Mouse (Mus musculus) CH12.LX (cell line): Measurements from ENCODE around the gene Ddx41. TPM values are rescaled to one million over a fixed set of nuclear protein-coding genes. Genes with fewer than 3 reads are reported as not detected.

Experiments
- DNase-seq: peaks from one replicate; pipeline ENCODE4 v3.0.0-alpha.2; 2013; ENCODE audit errors: extremely low read depth
- H3K27ac ChIP-seq: 2 replicates; pipeline ENCODE4 v1.5.1; 2012; ENCODE audit warnings: low read depth, mild to moderate bottlenecking, control low read depth, moderate library complexity; ENCODE audit not compliant: insufficient read depth
- H3K27me3 ChIP-seq: replicated peaks from 2 replicates; pipeline ENCODE3; 2012; ENCODE audit warnings: inconsistent platforms
- H3K36me3 ChIP-seq, 2 experiments: replicated peaks in 1 of 2; 2 replicates each; pipeline versions ENCODE3 to v1.6.1; 2012; ENCODE audit warnings: inconsistent platforms in 1 of 2, low read length in 1 of 2, mild to moderate bottlenecking in 1 of 2, mixed read lengths in 1 of 2, moderate library complexity in 1 of 2; ENCODE audit not compliant: control insufficient read depth in 1 of 2, insufficient read depth in 1 of 2
- H3K4me1 ChIP-seq, 2 experiments: 2 replicates each; pipeline ENCODE4 v1.6.1; 2012; ENCODE audit warnings: inconsistent platforms in 1 of 2, moderate library complexity in 1 of 2; ENCODE audit not compliant: insufficient read depth in 2 of 2, control insufficient read depth in 1 of 2
- H3K4me2 ChIP-seq: 2 replicates; pipeline ENCODE4 v1.6.1; 2012; ENCODE audit warnings: low read depth, mild to moderate bottlenecking, control low read depth; ENCODE audit not compliant: poor library complexity, insufficient read depth, severe bottlenecking
- H3K4me3 ChIP-seq, 3 experiments: fragments of 150-350 bp in 1 of 3; sonication (generic) in 1 of 3; replicated peaks in 1 of 3; 2 replicates each; pipeline versions ENCODE3 to v1.5.1; 2011 to 2012; ENCODE audit warnings: low read depth in 2 of 3, low read length in 2 of 3, mild to moderate bottlenecking in 2 of 3, moderate library complexity in 2 of 3, control low read depth in 1 of 3, improper control_type of control experiment in 1 of 3, inconsistent platforms in 1 of 3, mixed read lengths in 1 of 3; ENCODE audit not compliant: poor library complexity in 1 of 3
- H3K79me2 ChIP-seq: replicated peaks from 2 replicates; pipeline ENCODE4 v1.6.1; 2012; ENCODE audit warnings: mild to moderate bottlenecking, moderate library complexity; ENCODE audit not compliant: control insufficient read depth, poor library complexity, insufficient read depth, severe bottlenecking; ENCODE audit errors: extremely low read depth
- H3K9ac ChIP-seq: 2 replicates; pipeline ENCODE4 v1.6.1; 2012; ENCODE audit warnings: low read depth, mild to moderate bottlenecking, control low read depth, moderate library complexity; ENCODE audit not compliant: insufficient read depth
- H3K9me3 ChIP-seq: replicated peaks from 2 replicates; pipeline ENCODE3; 2012; ENCODE audit warnings: low read length, inconsistent platforms, mixed read lengths
- BHLHE40 ChIP-seq: IDR thresholded peaks from 2 replicates; pipeline ENCODE4 v1.6.1; 2011; ENCODE audit warnings: mild to moderate bottlenecking, low read depth, low read length, improper control_type of control experiment
- CHD1 ChIP-seq: IDR thresholded peaks from 2 replicates; pipeline ENCODE4 v1.6.1; 2012; ENCODE audit warnings: low read depth, low read length, improper control_type of control experiment, inconsistent platforms
- CHD2 ChIP-seq: IDR thresholded peaks from 2 replicates; pipeline ENCODE4 v1.6.1; 2011; ENCODE audit warnings: low read length, improper control_type of control experiment
- CTCF ChIP-seq, 2 experiments: IDR thresholded peaks in 1 of 2; conservative IDR thresholded peaks in 1 of 2; 2 replicates each; pipeline ENCODE4 v1.5.1; 2011 to 2012; ENCODE audit warnings: low read depth in 2 of 2, low read length in 2 of 2, improper control_type of control experiment in 1 of 2, inconsistent platforms in 1 of 2, mild to moderate bottlenecking in 1 of 2, moderate library complexity in 1 of 2
- E2F4 ChIP-seq: IDR thresholded peaks from 2 replicates; pipeline ENCODE4 v1.6.1; 2011; ENCODE audit warnings: low read depth, low read length, improper control_type of control experiment; ENCODE audit not compliant: insufficient replicate concordance
- ELF1 ChIP-seq: IDR thresholded peaks from 2 replicates; pipeline ENCODE4 v1.6.1; 2014; ENCODE audit warnings: low read depth, mild to moderate bottlenecking, inconsistent platforms, low read length, improper control_type of control experiment
- EP300 ChIP-seq: IDR thresholded peaks from 2 replicates; pipeline ENCODE4 v1.6.1; 2011; ENCODE audit warnings: low read length, improper control_type of control experiment
- ETS1 ChIP-seq: conservative IDR thresholded peaks from 2 replicates; pipeline ENCODE4 v1.6.1; 2012; ENCODE audit warnings: low read depth, mild to moderate bottlenecking, inconsistent platforms, low read length, improper control_type of control experiment, moderate library complexity
- GABPA ChIP-seq: IDR thresholded peaks from 2 replicates; pipeline ENCODE4 v1.6.1; 2012; ENCODE audit warnings: low read depth, low read length, improper control_type of control experiment, inconsistent platforms; ENCODE audit not compliant: insufficient replicate concordance
- HCFC1 ChIP-seq: IDR thresholded peaks from 2 replicates; pipeline ENCODE4 v1.6.1; 2012; ENCODE audit warnings: low read depth, mild to moderate bottlenecking, inconsistent platforms, low read length, improper control_type of control experiment
- IRF4 ChIP-seq: IDR thresholded peaks from 2 replicates; pipeline ENCODE4 v1.6.1; 2014; ENCODE audit warnings: low read depth, mild to moderate bottlenecking, inconsistent platforms, low read length, improper control_type of control experiment
- JUN ChIP-seq: IDR thresholded peaks from 2 replicates; pipeline ENCODE4 v1.6.1; 2011; ENCODE audit warnings: low read depth, mild to moderate bottlenecking, low read length, improper control_type of control experiment, moderate library complexity; ENCODE audit not compliant: insufficient read depth
- JUND ChIP-seq: conservative IDR thresholded peaks from 2 replicates; pipeline ENCODE4 v1.6.1; 2011; ENCODE audit warnings: low read depth, low read length, improper control_type of control experiment
- KAT2A ChIP-seq: IDR thresholded peaks from 2 replicates; pipeline ENCODE4 v1.6.1; 2012; ENCODE audit warnings: low read length, improper control_type of control experiment, inconsistent platforms; ENCODE audit not compliant: insufficient replicate concordance
- MAFK ChIP-seq: IDR thresholded peaks from 2 replicates; pipeline ENCODE4 v1.6.1; 2011; ENCODE audit warnings: low read length, improper control_type of control experiment; ENCODE audit not compliant: insufficient replicate concordance
- MAX ChIP-seq: IDR thresholded peaks from 2 replicates; pipeline ENCODE4 v1.6.1; 2011; ENCODE audit warnings: low read length, improper control_type of control experiment
- MAZ ChIP-seq: IDR thresholded peaks from 2 replicates; pipeline ENCODE4 v1.6.1; 2012; ENCODE audit warnings: low read depth, mild to moderate bottlenecking, inconsistent platforms, low read length, improper control_type of control experiment, moderate library complexity
- MEF2A ChIP-seq: IDR thresholded peaks from 2 replicates; pipeline ENCODE4 v1.6.1; 2014; ENCODE audit warnings: low read depth, mild to moderate bottlenecking, inconsistent platforms, low read length, improper control_type of control experiment, borderline replicate concordance
- MXI1 ChIP-seq: IDR thresholded peaks from 2 replicates; pipeline ENCODE4 v1.6.1; 2011; ENCODE audit warnings: mild to moderate bottlenecking, low read depth, low read length, improper control_type of control experiment
- MYC ChIP-seq: IDR thresholded peaks from 2 replicates; pipeline ENCODE4 v1.6.1; 2011; ENCODE audit warnings: low read depth, mild to moderate bottlenecking, improper control_type of control experiment, low read length
- NELFE ChIP-seq: IDR thresholded peaks from 2 replicates; pipeline ENCODE4 v1.6.1; 2011; ENCODE audit warnings: low read depth, low read length, improper control_type of control experiment
- NRF1 ChIP-seq: IDR thresholded peaks from 2 replicates; pipeline ENCODE4 v1.6.1; 2014; ENCODE audit warnings: low read depth, mild to moderate bottlenecking, inconsistent platforms, low read length, improper control_type of control experiment, moderate library complexity
- PAX5 ChIP-seq: IDR thresholded peaks from 2 replicates; pipeline ENCODE4 v1.6.1; 2012; ENCODE audit warnings: low read length, inconsistent platforms, mixed read lengths
- POLR2A ChIP-seq: IDR thresholded peaks from 2 replicates; pipeline ENCODE4 v1.6.1; 2011; ENCODE audit warnings: low read depth, mild to moderate bottlenecking, improper control_type of control experiment, low read length
- POLR2AphosphoS2 ChIP-seq: IDR thresholded peaks from 2 replicates; pipeline ENCODE4 v1.6.1; 2011; ENCODE audit warnings: low read depth, low read length, improper control_type of control experiment
- RAD21 ChIP-seq: IDR thresholded peaks from 2 replicates; pipeline ENCODE4 v1.6.1; 2011; ENCODE audit warnings: low read depth, mild to moderate bottlenecking, low read length, improper control_type of control experiment, moderate library complexity
- RCOR1 ChIP-seq: conservative IDR thresholded peaks from 2 replicates; pipeline ENCODE4 v1.6.1; 2012; ENCODE audit warnings: low read depth, mild to moderate bottlenecking, inconsistent platforms, low read length, improper control_type of control experiment
- SIN3A ChIP-seq: IDR thresholded peaks from 2 replicates; pipeline ENCODE4 v1.6.1; 2012; ENCODE audit warnings: low read length, improper control_type of control experiment, inconsistent platforms
- SMC3 ChIP-seq: IDR thresholded peaks from 2 replicates; pipeline ENCODE4 v1.6.1; 2011; ENCODE audit warnings: low read depth, low read length, improper control_type of control experiment
- TBP ChIP-seq: conservative IDR thresholded peaks from 2 replicates; pipeline ENCODE4 v1.6.1; 2011; ENCODE audit warnings: low read depth, low read length, improper control_type of control experiment
- TCF12 ChIP-seq: IDR thresholded peaks from 2 replicates; pipeline ENCODE4 v1.6.1; 2014; ENCODE audit warnings: low read depth, mild to moderate bottlenecking, inconsistent platforms, low read length, improper control_type of control experiment
- UBTF ChIP-seq: IDR thresholded peaks from 2 replicates; pipeline ENCODE4 v1.6.1; 2012; ENCODE audit warnings: low read depth, mild to moderate bottlenecking, inconsistent platforms, low read length, improper control_type of control experiment, moderate library complexity
- USF1 ChIP-seq: IDR thresholded peaks from 2 replicates; pipeline ENCODE4 v1.6.1; 2014; ENCODE audit warnings: low read depth, mild to moderate bottlenecking, inconsistent platforms, low read length, improper control_type of control experiment
- USF2 ChIP-seq: conservative IDR thresholded peaks from 2 replicates; pipeline ENCODE4 v1.6.1; 2011; ENCODE audit warnings: low read depth, low read length, improper control_type of control experiment
- ZC3H11A ChIP-seq: IDR thresholded peaks from 2 replicates; pipeline ENCODE4 v1.6.1; 2012; ENCODE audit warnings: low read depth, mild to moderate bottlenecking, inconsistent platforms, low read length, improper control_type of control experiment
- ZMIZ1 ChIP-seq: IDR thresholded peaks from 2 replicates; pipeline ENCODE4 v1.6.1; 2012; ENCODE audit warnings: low read depth, mild to moderate bottlenecking, inconsistent platforms, low read length, improper control_type of control experiment
- ZNF384 ChIP-seq: IDR thresholded peaks from 2 replicates; pipeline ENCODE4 v1.6.1; 2012; ENCODE audit warnings: low read depth, low read length, improper control_type of control experiment, inconsistent platforms
- dilution Hi-C: fragments of 300-500 bp; cut with MboI; formaldehyde crosslinking; loops from 2 replicates; pipeline ENCODE4 v1.14.3; 2020; ENCODE audit warnings: low sequenced_read_pairs; ENCODE audit not compliant: extremely low pct_unique_long_range_greater_than_20kb, extremely low pct_ligation_motif_present
- in situ Hi-C: fragments of 300-500 bp; cut with MboI; formaldehyde crosslinking; loops from 3 replicates; pipeline ENCODE4 v1.14.3; 2019; ENCODE audit warnings: low sequenced_read_pairs, low pct_ligation_motif_present, low pct_unique_long_range_greater_than_20kb, mixed read lengths
- polyA plus RNA-seq: library from polyadenylated mRNA; unstranded; fragments of >175 nt; gene quantifications from 2 replicates; pipeline ENCODE4 v1.2.1, GENCODE M21; 2012; ENCODE audit warnings: low read depth; ENCODE audit not compliant: insufficient read length
- total RNA-seq, 2 experiments: library from RNA; depleted of rRNA; stranded (reverse); fragments of 300-350 nt in 1 of 2; fragments of >200 nt in 1 of 2; gene quantifications; 2 replicates each; pipeline ENCODE4 v1.2.3; 2012 to 2014

The Ddx41 gene
- total RNA-seq (2012; rRNA removed) (107 and 109 TPM in 2 replicates), total RNA-seq (2014; rRNA removed) (56.6 and 59.9 TPM in 2 replicates), polyA plus RNA-seq (95.3 and 107 TPM in 2 replicates)

DNA sequence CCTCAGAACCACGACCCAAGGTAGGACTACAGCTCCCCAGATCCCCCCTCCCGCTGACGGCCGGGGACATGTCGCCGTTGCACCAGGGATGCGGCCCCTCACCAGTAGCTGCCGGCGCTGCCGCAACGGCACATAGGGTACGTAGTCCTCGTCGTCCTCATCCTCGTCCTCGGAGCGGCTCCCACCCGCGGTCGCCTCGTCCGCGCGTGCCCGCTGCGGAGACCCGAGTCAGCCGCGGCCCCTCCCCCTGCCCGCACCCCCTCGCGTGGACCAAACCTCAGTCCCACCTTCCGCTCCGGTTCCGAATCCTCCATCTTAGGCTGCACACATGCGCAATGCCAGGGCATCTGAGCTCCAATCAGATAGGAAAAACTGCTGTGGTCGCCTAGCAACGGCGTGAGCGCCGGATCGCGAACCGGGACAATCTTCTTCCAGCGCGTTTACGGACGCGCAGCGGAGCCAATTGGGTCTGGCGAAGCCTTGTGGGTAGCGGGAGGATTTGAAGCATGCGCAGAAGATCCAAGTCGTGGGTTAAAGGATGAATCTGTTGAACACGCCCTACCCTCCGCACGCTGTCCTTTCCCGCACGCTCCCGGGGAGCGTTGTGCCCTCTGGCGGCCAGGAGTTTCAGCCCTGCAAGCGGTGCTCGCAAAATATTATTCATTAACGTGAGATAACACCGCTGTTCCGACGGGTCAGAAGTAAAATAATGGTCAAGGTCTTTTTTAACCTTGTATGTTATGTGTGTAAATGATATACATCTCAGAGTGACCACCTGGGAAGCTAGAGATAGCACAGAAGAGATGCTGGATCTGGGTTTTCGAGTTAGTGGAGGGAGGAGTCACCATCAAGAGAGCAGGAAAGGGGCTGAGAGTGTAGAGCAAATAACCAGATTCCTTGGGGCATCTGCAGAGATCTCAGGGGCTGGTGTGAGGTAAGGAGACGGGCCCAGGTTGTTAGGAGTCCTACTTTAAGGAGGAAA, at the start of gene Ddx41:
Gene Ddx41, minus strand, starts transcription at position 465 of the 982 bp plus-strand sequence.
- Histone ChIP-seq H3K4me2 (peak within 1 kb of the TSS; percentile 86), H3K9me3 (no peaks in the 10 kb centered on the region), H3K4me3 (peak within 1 kb of the TSS; percentile 79 to 95 (median 89)), H3K27ac (peak within 1 kb of the TSS; percentile 53), H3K79me2 (peaks cover 14% of the 10 kb centered on the region), H3K9ac (peak within 1 kb of the TSS; percentile 69), H3K4me1 (peaks cover 9 to 31% of the 10 kb centered on the region in 2 experiments), H3K27me3 (no peaks in the 10 kb centered on the region), H3K36me3 (peaks cover 64 to 80% of the 10 kb centered on the region in 2 experiments)
- in situ Hi-C loops (no loop called here), dilution Hi-C loops (no loop called here)
- DNase-seq: peak; percentile 100
- TF ChIP-seq RCOR1 (no peak), POLR2A (peak; percentile 81), MXI1 (peak; percentile 98), CHD2 (no peak), E2F4 (no peak; the same call in 1 of the 2 replicates), MEF2A (peak; percentile 62), MAZ (no peak), BHLHE40 (no peak), USF2 (no peak), NELFE (0 out of 2 replicates have a peak, but pooled peaks have one; percentile 51), PAX5 (no peak), JUND (no peak), IRF4 (0 out of 2 replicates have a peak, but pooled peaks have one; percentile 59), ZMIZ1 (no peak), ZNF384 (no peak), POLR2AphosphoS2 (peak; percentile 91; the same call in 1 of the 2 replicates), MAFK (no peak), SIN3A (peak; percentile 98), ETS1 (no peak), JUN (no peak), UBTF (no peak), EP300 (no peak), TBP (0 out of 2 replicates have a peak, but pooled peaks have one; percentile 13), CTCF (conservative IDR thresholded peaks at IDR 0.05 in 1 of 2, IDR thresholded peaks at IDR 0.05 in 1 of 2; ENCODE audit: low read depth in 2 of 2, low read length in 2 of 2) (peak; percentile 55 to 96), ZC3H11A (0 out of 2 replicates have a peak, but pooled peaks have one; percentile 10), ELF1 (peak; percentile 89; the same call in 1 of the 2 replicates), KAT2A (peak; percentile 75; the same call in 1 of the 2 replicates), MAX (peak; percentile 70), HCFC1 (peak; percentile 91), SMC3 (peak; percentile 96), USF1 (no peak), TCF12 (peak; percentile 56), RAD21 (peak; percentile 66), MYC (peak; percentile 95; the same call in 1 of the 2 replicates), GABPA (no peak; the same call in 1 of the 2 replicates), CHD1 (no peak), NRF1 (peak; percentile 88)
